Mouse (Mus musculus) central nervous system, embryonic 11.5 days (tissue): ENCODE measurements around the gene Sart3. TPM values are rescaled to one million over a fixed set of nuclear protein-coding genes. Genes with fewer than 3 reads are reported as not detected.

Experiments
- polyA plus RNA-seq: library from polyadenylated mRNA; depleted of rRNA; stranded (reverse); fragments of >200 nt; gene quantifications from 2 replicates; pipeline ENCODE4 v1.2.3, GENCODE M21; 2012; rRNA removed

Gene Sart3
- polyA plus RNA-seq, result 75.6 and 137 TPM in 2 replicates

GRCm38 (mm10) chr5:113772450-113772895 lies at the start of gene Sart3, which contains the start of gene Iscu:
TSS of gene Sart3 (minus strand) at chr5:113772510.
TSS of gene Iscu (plus strand) at chr5:113772748.

GRCm38 (mm10) chr5:113800280-113800679 lies 28.0 kb upstream of the Sart3 start, which contains the start of gene Tmem119:
TSS of gene Tmem119 (minus strand) at chr5:113800516.

GRCm38 (mm10) chr5:113735345-113736112 lies 36.8 kb downstream of the Sart3 start, which contains the start of gene Ficd:
TSS of gene Ficd (plus strand) at chr5:113735803.

GRCm38 (mm10) chr5:113724446-113724845 lies 47.9 kb downstream of the Sart3 start, which contains the start of gene 1700069L16Rik:
TSS of gene 1700069L16Rik (minus strand) at chr5:113724772.

Other genes with a start within 250 kb of the Sart3 start
- gene Cmklr1, start 122.1 kb downstream of the Sart3 start, polyA plus RNA-seq, result 1.4 and 2.6 TPM in 2 replicates
- not detected in 2 replicates for gene 1700069L16Rik, start 47.7 kb downstream of the Sart3 start, polyA plus RNA-seq
- gene Ficd, start 36.7 kb downstream of the Sart3 start, polyA plus RNA-seq, result 2.4 and 3.3 TPM in 2 replicates
- gene Iscu, start 238 bp upstream of the Sart3 start, polyA plus RNA-seq, result 92.1 and 146 TPM in 2 replicates
- gene Tmem119, start 28.0 kb upstream of the Sart3 start, polyA plus RNA-seq, result 11.4 and 34.8 TPM in 2 replicates
- 1.1 and 1.2 TPM in 2 replicates for gene Selplg, start 60.1 kb upstream of the Sart3 start, polyA plus RNA-seq
- 134 and 165 TPM in 2 replicates for gene Coro1c, start 136.2 kb upstream of the Sart3 start, polyA plus RNA-seq
- 13.4 and 17.3 TPM in 2 replicates for gene Ssh1, start 221.4 kb upstream of the Sart3 start, polyA plus RNA-seq
- 0.07 TPM in 1 of 2 replicates, not detected in the other for gene Dao, start 231.2 kb upstream of the Sart3 start, polyA plus RNA-seq